Mouse (Mus musculus) midbrain, embryonic 13.5 days (tissue): Measurements from ENCODE around the gene Adcy2. TPM values are rescaled to one million over a fixed set of nuclear protein-coding genes. Genes with fewer than 3 reads are reported as not detected.

ENCODE experiments used
- ATAC-seq: fragments of 200-750 bp; cut with Nextera tagmentation; 2 replicates; pipeline ENCODE4 v1.8.0; 2017; ENCODE audit warnings: mild to moderate bottlenecking, moderate TSS enrichment, moderate library complexity
- H3K27ac ChIP-seq: fragments of 300-500 bp; sonication (generic); 2 replicates; pipeline ENCODE4 v1.5.1; 2015; ENCODE audit warnings: inconsistent platforms, mild to moderate bottlenecking, moderate library complexity
- H3K27me3 ChIP-seq: fragments of 300-500 bp; sonication (generic); 2 replicates; pipeline ENCODE4 v1.6.1; 2015; ENCODE audit warnings: mild to moderate bottlenecking, inconsistent platforms
- H3K36me3 ChIP-seq: fragments of 300-500 bp; sonication (generic); 2 replicates; pipeline ENCODE4 v1.6.1; 2015; ENCODE audit warnings: mild to moderate bottlenecking, inconsistent platforms
- H3K4me1 ChIP-seq: fragments of 300-500 bp; sonication (generic); replicated peaks from 2 replicates; pipeline ENCODE4 v1.6.1; 2015; ENCODE audit warnings: inconsistent platforms
- H3K4me2 ChIP-seq: fragments of 300-500 bp; sonication (generic); replicated peaks from 2 replicates; pipeline ENCODE4 v1.6.1; 2015; ENCODE audit warnings: moderate library complexity, mild to moderate bottlenecking, inconsistent platforms
- H3K4me3 ChIP-seq: fragments of 300-500 bp; sonication (generic); replicated peaks from 2 replicates; pipeline ENCODE4 v1.5.1; 2015; ENCODE audit warnings: mild to moderate bottlenecking, inconsistent platforms
- H3K9ac ChIP-seq: fragments of 300-500 bp; sonication (generic); replicated peaks from 2 replicates; pipeline ENCODE4 v1.6.1; 2015; ENCODE audit warnings: mild to moderate bottlenecking, inconsistent platforms
- H3K9me3 ChIP-seq: fragments of 300-500 bp; sonication (generic); 2 replicates; pipeline ENCODE4 v1.6.1; 2016; ENCODE audit warnings: mild to moderate bottlenecking, inconsistent platforms
- WGBS: fragments of 180-500 bp; shearing (Covaris S2); methylation state at CpG from one replicate; pipeline ENCODE4 v1.1.7; 2015; 5-methylcytosine and 5-hydroxymethylcytosine counted together
- polyA plus RNA-seq: library from polyadenylated mRNA; unstranded; fragments of >200 nt; fragmentation: Nextera tagmentation; extraction: Ambion mirVana; gene quantifications from 2 replicates; pipeline ENCODE4 v1.2.1, GENCODE M21; 2015

Adcy2 gene
- polyA plus RNA-seq, 1 experiment from 2014 or later = 2.1 TPM

DNA sequence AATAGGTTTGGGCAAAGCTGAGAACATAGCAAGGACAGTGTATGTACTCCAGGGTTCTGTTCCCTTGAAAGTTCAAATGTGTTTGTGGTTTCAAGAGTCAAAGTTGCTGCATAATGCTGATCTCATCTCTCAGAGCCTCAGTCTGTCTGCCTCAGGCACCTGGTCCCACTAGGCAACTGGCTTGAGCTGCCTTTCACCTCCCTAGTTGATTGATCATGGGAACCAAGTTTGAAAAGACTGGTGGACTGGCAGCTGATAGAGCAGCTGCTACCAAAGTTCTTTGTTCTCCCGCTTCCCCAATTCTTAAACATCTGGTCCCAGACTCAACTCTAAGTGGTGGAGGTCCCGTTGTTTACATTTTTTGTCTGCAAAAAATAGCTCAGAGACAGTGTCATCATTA, 56.6 kb downstream of the Adcy2 start:
- 77% methylated on average over 2 of the region's 2 CpGs for WGBS
- no peak overlapping the region for H3K4me3 ChIP-seq
- no peaks in the 10 kb centered on the region for H3K36me3 ChIP-seq
- H3K4me2 ChIP-seq = no peak overlapping the region
- no peaks in the 10 kb centered on the region for H3K4me1 ChIP-seq
- no peak overlapping the region for H3K27ac ChIP-seq
- no peak for ATAC-seq
- no peak overlapping the region for H3K9ac ChIP-seq
- no peaks in the 10 kb centered on the region for H3K27me3 ChIP-seq
- no peaks in the 10 kb centered on the region for H3K9me3 ChIP-seq

DNA sequence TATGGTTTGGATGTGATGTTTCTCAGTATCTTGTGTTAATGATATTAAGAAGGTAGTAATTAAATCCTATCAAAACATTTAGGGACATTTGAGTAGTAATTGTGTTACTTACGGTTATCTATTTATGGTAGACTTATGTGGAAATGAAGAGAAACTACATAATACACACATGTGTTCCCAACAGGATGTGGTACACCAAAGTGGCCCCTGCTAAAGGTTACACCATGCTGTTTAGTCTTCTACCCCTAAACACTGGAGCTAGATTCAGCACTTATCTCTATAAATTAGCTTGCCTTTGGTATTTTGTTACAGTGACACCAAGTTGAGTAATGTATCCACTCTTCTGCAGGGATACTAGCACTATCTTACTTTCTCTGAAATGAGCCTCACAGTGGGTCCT, 57.9 kb downstream of the Adcy2 start:
- Histone ChIP-seq H3K4me1 (no peaks in the 10 kb centered on the region), H3K27me3 (no peaks in the 10 kb centered on the region), H3K4me2 (no peak overlapping the region), H3K9me3 (no peaks in the 10 kb centered on the region), H3K9ac (no peak overlapping the region), H3K4me3 (no peak overlapping the region), H3K27ac (no peak overlapping the region), H3K36me3 (no peaks in the 10 kb centered on the region)
- WGBS = 100% methylated on average over 1 of the region's 1 CpGs
- no peak for ATAC-seq

DNA sequence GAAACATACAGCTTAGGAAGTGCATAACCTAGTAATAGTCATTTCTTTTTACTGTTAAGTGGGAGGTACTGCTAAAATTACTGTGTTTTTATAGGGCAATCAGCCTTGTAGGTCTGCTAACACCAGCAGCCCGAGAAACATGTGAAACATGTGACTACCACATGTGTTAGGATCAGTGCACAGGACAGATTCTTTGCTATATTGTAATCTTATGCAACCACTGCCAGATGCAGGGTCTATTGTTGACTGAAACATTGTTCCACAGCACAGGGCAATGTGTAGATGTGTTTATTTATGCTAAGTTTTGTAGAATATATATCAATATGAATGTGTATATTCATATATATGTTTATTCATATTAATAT, 67.1 kb downstream of the Adcy2 start:
- no peaks in the 10 kb centered on the region for H3K36me3 ChIP-seq
- H3K9me3 ChIP-seq = no peaks in the 10 kb centered on the region
- no peak overlapping the region for H3K4me2 ChIP-seq
- H3K9ac ChIP-seq = no peak overlapping the region
- H3K27ac ChIP-seq = no peak overlapping the region
- no peak overlapping the region for H3K4me3 ChIP-seq
- WGBS = 77% methylated on average over 1 of the region's 1 CpGs
- no peaks in the 10 kb centered on the region for H3K27me3 ChIP-seq
- no peaks in the 10 kb centered on the region for H3K4me1 ChIP-seq
- no peak for ATAC-seq

DNA sequence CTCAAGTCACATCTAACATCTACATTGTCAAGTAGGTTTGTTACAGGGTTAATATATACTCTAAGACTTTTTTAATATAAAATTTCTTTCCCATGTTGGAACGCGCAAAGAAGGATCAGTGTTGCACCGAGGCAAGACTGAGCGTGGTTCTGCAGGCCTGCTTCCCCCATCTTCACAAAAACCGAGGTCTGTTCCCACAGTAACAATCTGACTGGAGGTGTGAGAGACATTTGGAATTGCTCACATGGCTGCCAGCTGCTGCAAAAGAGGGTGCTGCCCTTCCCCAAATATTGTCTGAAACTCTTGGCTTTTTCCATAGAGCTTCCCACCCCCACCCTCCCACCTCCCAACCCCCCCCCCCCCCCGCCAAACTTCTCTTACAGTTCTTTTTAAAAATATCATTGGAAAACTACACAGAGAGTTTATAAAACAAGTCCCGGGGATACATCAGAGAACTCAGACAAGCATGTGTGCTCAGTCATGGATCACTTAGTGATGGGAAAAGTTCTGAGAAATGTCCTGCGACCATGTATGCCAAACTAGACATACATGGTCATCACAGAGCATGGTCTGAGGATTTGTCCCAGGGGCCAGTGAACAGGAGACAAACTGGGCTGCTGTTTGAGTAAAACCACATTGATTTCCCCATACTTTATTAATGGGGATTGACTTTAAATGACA, 67.6 kb downstream of the Adcy2 start:
- no peak overlapping the region for H3K27ac ChIP-seq
- H3K36me3 ChIP-seq = no peaks in the 10 kb centered on the region
- no peak overlapping the region for H3K4me2 ChIP-seq
- H3K27me3 ChIP-seq = no peaks in the 10 kb centered on the region
- no peak overlapping the region for H3K9ac ChIP-seq
- no peak for ATAC-seq
- 87% methylated on average over 8 of the region's 8 CpGs for WGBS
- H3K9me3 ChIP-seq = no peaks in the 10 kb centered on the region
- H3K4me1 ChIP-seq = no peaks in the 10 kb centered on the region
- no peak overlapping the region for H3K4me3 ChIP-seq

DNA sequence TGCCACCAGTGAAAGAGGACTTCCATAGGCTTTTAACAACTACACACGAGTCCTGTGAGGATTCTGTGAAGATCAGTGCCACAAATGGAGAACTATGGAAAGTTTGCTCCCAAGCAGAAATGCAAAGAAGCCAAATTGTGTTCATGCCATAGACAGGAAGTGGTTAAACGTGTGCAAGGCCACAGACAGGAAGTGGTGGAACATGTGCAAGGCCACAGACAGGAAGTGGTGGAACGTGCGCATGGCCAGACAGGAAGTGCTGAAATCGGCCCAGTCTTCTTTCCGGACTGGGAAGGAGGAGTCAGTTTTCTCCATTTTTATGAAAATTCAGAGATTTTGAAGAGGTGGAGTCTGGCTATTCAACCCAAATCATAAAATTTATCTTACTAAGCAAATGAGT, 70.9 kb downstream of the Adcy2 start:
- no peak overlapping the region for H3K27ac ChIP-seq
- H3K27me3 ChIP-seq = no peaks in the 10 kb centered on the region
- WGBS = 85% methylated on average over 6 of the region's 6 CpGs
- H3K4me3 ChIP-seq = no peak overlapping the region
- H3K4me2 ChIP-seq = no peak overlapping the region
- no peaks in the 10 kb centered on the region for H3K9me3 ChIP-seq
- no peak overlapping the region for H3K9ac ChIP-seq
- no peak for ATAC-seq
- H3K36me3 ChIP-seq = no peaks in the 10 kb centered on the region
- no peaks in the 10 kb centered on the region for H3K4me1 ChIP-seq

DNA sequence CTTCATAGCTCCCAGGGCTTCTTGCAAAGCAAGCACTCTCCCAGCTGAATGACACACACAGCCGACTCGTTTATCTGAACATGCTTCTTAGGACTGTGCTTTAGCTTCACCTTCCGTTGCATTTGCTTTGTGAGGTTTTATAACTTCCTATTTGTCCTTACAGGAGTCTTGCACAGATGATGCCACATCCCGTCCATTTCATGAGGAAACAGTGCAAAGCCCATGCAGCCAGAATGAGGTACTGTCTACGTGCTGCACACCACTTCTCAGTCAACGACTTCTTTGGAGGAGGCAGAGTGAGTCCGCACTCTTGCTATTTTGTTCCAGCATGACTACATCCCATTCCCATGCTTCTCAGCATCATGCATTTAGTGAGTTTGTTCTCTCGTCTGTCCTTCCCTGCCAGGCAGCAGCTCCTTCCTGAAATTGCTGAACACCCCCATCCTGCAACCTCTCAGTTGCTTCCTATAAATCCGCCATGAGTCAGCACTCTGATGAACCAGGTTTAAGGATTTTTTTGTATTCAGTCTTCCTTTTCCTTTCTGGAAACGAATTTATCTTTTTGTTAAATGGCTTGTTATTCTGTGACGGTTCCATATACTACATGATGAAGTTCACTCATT, 85.6 kb downstream of the Adcy2 start:
- Histone ChIP-seq H3K36me3 (no peaks in the 10 kb centered on the region), H3K27me3 (no peaks in the 10 kb centered on the region), H3K27ac (no peak overlapping the region), H3K9me3 (no peaks in the 10 kb centered on the region), H3K9ac (no peak overlapping the region), H3K4me2 (no peak overlapping the region), H3K4me1 (no peaks in the 10 kb centered on the region), H3K4me3 (no peak overlapping the region)
- WGBS = 88% methylated on average over 11 of the region's 11 CpGs
- ATAC-seq = no peak

DNA sequence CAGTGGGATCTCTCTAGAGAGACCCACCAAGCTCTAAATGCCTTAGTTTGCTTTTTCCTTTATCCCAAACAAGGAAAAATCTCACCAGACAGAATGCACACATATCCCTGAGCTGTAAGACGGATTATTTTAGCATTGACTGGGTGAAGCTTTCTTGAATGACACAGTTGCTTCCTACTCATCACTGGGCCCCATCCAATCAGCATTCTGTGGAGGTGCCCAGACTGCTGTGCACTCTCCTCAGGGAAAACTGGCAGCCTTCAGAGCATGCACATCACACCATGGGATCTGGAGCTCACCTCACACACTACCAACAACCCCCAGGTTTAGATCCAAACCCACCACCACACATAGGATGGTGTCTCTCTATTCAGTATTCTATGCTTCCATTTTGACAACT, 92.7 kb downstream of the Adcy2 start:
- H3K27ac ChIP-seq = no peak overlapping the region
- no peak for ATAC-seq

DNA sequence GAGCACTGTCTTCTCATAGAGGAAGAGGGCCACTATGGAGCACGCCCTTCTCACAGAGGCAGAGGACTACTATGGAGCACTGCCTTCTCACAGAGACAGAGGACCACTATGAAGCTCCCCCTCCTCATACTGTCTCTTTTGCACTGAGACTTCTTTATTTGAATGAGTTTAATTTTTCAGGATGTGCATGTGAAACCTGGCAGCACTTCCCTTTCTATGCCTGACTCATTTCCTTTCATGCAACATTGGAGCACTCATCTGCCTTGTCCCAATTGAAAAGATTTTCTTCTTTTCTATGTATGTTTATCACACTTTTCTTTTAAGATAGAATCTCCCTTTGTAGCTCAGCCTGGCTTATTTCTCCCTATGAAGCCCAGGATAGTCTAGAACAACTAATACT, 96.6 kb downstream of the Adcy2 start:
- Histone ChIP-seq H3K4me2 (no peak overlapping the region), H3K27me3 (no peaks in the 10 kb centered on the region), H3K9ac (no peak overlapping the region), H3K27ac (no peak overlapping the region), H3K4me3 (no peak overlapping the region), H3K36me3 (no peaks in the 10 kb centered on the region), H3K9me3 (no peaks in the 10 kb centered on the region), H3K4me1 (no peaks in the 10 kb centered on the region)
- 72% methylated on average over 1 of the region's 1 CpGs for WGBS
- no peak for ATAC-seq

More for the DNA sequence above, 92.7 kb downstream of the Adcy2 start:
- H3K9me3 ChIP-seq = no peaks in the 10 kb centered on the region
- H3K4me3 ChIP-seq = no peak overlapping the region
- no peak overlapping the region for H3K9ac ChIP-seq
- H3K36me3 ChIP-seq = no peaks in the 10 kb centered on the region
- H3K4me1 ChIP-seq = no peaks in the 10 kb centered on the region
- WGBS = 60% methylated on average over 1 of the region's 1 CpGs
- no peak overlapping the region for H3K4me2 ChIP-seq
- H3K27me3 ChIP-seq = no peaks in the 10 kb centered on the region

DNA sequence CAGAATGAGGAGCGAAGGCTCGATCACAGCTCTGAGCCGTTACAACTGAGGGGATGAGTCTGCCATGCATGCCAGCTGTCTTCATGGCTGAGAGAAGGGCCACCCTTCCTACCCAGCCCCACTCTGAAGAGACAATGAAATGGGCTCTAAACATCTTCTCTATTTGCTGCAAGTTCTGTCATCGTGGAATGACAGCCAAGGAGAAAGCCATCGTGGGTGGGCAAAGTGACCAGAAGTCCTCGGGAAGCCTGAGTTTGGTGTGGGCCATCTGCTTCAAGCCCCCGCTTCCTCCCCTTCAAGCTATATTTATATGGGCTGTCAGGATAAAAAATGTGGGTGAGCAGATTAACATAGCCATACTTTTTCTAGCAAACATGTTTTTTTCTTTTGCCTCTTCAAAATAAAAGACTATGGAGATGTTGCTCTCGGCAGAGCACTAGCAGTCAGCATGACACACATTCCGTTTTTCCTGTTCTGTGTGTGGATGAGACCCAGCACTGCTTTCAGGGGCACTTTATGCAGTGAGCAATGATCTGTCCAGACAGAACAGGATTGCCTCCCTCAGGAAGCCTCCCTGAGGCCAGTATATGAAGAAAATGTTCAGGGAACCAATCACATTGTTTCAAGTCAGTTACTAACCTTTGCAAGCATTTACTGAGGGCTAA, 109.3 kb downstream of the Adcy2 start:
- ATAC-seq = no peak
- 91% methylated on average over 9 of the region's 9 CpGs for WGBS

DNA sequence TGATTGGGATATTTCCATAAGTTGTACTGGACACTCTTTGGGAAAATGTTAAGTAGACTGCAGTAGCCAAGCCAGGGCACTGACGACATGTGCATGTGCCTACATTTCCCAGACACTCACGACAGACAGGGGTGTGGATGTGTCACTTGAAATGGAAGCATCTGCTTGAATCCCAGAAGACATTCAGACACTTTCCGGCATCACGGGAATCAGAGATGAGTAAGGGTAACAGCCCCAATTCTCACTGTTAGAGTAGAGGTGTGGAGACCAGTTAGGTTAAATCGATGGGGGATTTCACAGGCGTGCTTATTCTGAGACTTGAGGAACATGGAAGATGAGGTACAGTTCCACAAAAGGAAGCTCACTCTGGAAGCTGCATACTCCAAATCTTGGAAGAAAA, 130.6 kb downstream of the Adcy2 start:
- no peaks in the 10 kb centered on the region for H3K9me3 ChIP-seq
- no peaks in the 10 kb centered on the region for H3K4me1 ChIP-seq
- no peak overlapping the region for H3K9ac ChIP-seq
- H3K27ac ChIP-seq = no peak overlapping the region
- 92% methylated on average over 6 of the region's 6 CpGs for WGBS
- no peak overlapping the region for H3K4me3 ChIP-seq
- H3K36me3 ChIP-seq = no peaks in the 10 kb centered on the region
- no peak for ATAC-seq
- no peak overlapping the region for H3K4me2 ChIP-seq
- no peaks in the 10 kb centered on the region for H3K27me3 ChIP-seq

More for the DNA sequence above, 109.3 kb downstream of the Adcy2 start:
- Histone ChIP-seq H3K27ac (no peak overlapping the region), H3K36me3 (no peaks in the 10 kb centered on the region), H3K4me3 (no peak overlapping the region), H3K27me3 (no peaks in the 10 kb centered on the region), H3K9ac (no peak overlapping the region), H3K9me3 (no peaks in the 10 kb centered on the region), H3K4me2 (no peak overlapping the region), H3K4me1 (no peaks in the 10 kb centered on the region)

DNA sequence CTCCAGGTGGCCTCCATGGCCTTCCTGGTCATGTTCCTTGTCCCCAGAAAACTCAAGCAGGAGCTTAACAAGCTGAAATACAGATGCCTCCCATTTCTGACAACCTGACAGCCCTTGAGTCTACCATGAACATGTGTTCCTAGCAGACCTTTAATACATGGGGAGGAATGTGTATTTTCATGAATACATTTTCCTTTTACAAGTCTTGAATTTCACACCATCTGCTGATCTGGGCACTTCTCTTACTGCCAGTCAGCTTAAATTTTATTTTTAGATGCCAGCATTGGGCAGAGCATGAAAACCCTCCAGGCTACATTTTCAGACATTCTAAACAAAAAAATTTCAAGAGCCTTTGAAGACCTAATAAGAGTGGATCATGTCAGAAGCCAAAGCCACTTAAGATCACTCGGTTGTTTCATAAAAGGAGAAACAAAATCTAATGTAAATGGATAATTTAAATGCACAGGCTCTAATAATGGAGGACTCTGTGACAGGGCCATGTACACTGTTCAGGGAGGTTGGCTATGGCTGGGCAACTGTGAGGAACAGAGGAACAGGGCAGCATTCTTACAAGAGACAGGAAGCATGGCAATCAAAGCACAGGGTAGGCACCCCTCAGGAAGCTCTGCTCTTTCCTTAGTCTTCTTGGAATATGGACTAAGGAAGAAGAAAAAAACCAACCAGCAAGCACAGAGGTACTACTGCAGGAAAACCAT, 131.2 kb downstream of the Adcy2 start:
- Histone ChIP-seq H3K9ac (no peak overlapping the region), H3K27ac (no peak overlapping the region), H3K4me3 (no peak overlapping the region), H3K9me3 (no peaks in the 10 kb centered on the region), H3K4me1 (no peaks in the 10 kb centered on the region), H3K4me2 (no peak overlapping the region), H3K36me3 (no peaks in the 10 kb centered on the region), H3K27me3 (no peaks in the 10 kb centered on the region)
- 76% methylated on average over 1 of the region's 1 CpGs for WGBS
- no peak for ATAC-seq

DNA sequence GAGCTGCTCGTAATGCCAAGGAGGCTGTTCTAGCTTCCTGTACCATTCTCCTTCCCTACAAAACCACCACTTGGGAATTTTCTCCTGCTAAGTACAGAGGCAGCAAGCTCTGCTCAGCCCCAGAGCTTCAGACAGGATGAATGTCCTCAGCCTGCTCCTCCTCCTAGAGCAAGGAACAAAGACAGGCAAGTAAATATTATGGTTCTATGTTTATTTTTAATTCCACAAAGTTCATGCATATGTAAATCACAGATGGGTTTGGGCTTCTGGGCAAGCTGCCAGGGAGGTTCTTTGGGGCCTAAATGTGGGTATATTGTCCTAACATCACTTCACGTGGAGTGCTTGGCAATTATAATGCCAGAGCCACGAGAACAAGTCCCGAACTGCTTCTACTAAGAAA, 139.3 kb downstream of the Adcy2 start:
- Histone ChIP-seq H3K4me1 (0 out of 2 replicates have a peak, but pooled peaks cover 4% of the 10 kb centered on the region), H3K4me2 (no peak overlapping the region), H3K9me3 (no peaks in the 10 kb centered on the region), H3K9ac (no peak overlapping the region), H3K27me3 (no peaks in the 10 kb centered on the region), H3K36me3 (no peaks in the 10 kb centered on the region), H3K4me3 (no peak overlapping the region), H3K27ac (no peak overlapping the region)
- 52% methylated on average over 4 of the region's 4 CpGs for WGBS
- ATAC-seq = peak; percentile 55; the same call in 1 of the 2 replicates
